Mouse (Mus musculus): ENCODE measurements around the gene Ramp2.

DNA sequence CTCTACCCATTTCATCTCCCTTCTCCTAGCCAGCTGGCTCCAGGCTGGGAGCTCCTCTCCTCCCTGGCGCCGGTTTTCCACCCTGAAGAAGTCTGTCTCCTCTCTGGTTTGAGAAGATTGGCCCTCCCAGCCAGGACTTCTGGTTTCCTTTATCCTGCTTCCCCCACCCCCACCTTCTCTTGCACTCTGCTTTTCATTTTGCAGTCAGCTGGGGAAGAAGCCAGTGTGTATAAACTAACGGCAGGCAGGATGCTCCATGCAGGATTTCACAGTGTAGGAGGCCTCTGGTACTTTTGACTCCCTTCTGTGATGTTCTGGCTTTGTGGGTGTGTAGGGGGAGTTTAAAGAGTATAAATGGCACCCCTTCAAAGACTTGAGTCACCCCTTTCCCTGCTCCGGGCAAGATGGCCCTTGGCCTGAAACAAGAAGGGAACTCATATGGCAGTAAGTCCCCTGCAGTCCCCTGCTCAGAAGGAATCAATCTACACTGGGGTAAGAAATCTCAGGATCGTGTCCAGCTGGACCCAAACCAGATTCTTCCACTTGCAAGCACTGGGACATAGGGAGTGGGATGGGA lies 7.7 kb upstream of the Ramp2 start:
- no peak for TF ChIP-seq POLR2A (IDR thresholded peaks at IDR 0.05; ENCODE audit: borderline replicate concordance, extremely low read depth, low read depth, low read length)
- no peak for TF ChIP-seq CTCF (IDR thresholded peaks at IDR 0.05; ENCODE audit: insufficient read depth, low read length)
